13 mouse cellular contexts compared by ENCODE assay signal in genomic region chr19:43613293-43614130, GRCm38 (mm10). TPM values are rescaled to one million over a fixed set of nuclear protein-coding genes. Genes with fewer than 3 reads are reported as not detected.
DNase-seq lines count a peak whose midpoint lies in the region; ATAC-seq and TF ChIP-seq lines count a peak whose summit lies in the region.
"Had no signal": no experiment of that assay in that cellular context is flagged by ENCODE, and none has a peak within 500 bp of the region (broad histone marks: within the 10 kb centered on the region; RNA-seq: fewer than 3 reads in every experiment).

No protein-coding gene starts in this region.

- H3K4me1 ChIP-seq in embryonic facial prominence, embryonic 12.5 days = peaks cover 16% of the 10 kb centered on the region; the same call in 1 of the 2 replicates
- H3K4me1 ChIP-seq in forebrain, postnatal 0 days (ENCODE audit: insufficient read depth) = peaks cover 3% of the 10 kb centered on the region; the same call in 1 of the 2 replicates
- peaks cover 26% of the 10 kb centered on the region for H3K4me1 ChIP-seq in midbrain, embryonic 15.5 days

- TF ChIP-seq CTCF in forebrain, postnatal 0 days (IDR thresholded peaks at IDR 0.05; ENCODE audit: low read depth) = no peak

- peaks cover 94% of the 10 kb centered on the region for H3K27me3 ChIP-seq in embryonic facial prominence, embryonic 12.5 days
- peaks cover 56% of the 10 kb centered on the region for H3K27me3 ChIP-seq in forebrain, postnatal 0 days (ENCODE audit: insufficient read depth, low read length)
- peaks cover 75% of the 10 kb centered on the region for H3K27me3 ChIP-seq in midbrain, embryonic 15.5 days (replicated peaks)

- peak; percentile 17 for DNase-seq in kidney, adult 18-20 months
- DNase-seq in kidney, adult 9 months = no peak
- DNase-seq in forebrain, postnatal 0 days = peak; percentile 54
- no peak for DNase-seq in spleen, adult 12 weeks (ENCODE audit: low spot score)
- DNase-seq in urinary bladder, postnatal 4 days (ENCODE audit: low spot score in 2 of 2) = no peak
- DNase-seq in gastrocnemius, adult 8-10 months (ENCODE audit: low spot score in 2 of 2) = no peak

- no peak overlapping the region for H3K27ac ChIP-seq in embryonic facial prominence, embryonic 12.5 days
- H3K27ac ChIP-seq in forebrain, postnatal 0 days (ENCODE audit: low read depth, low read length) = no peak overlapping the region
- no peak overlapping the region for H3K27ac ChIP-seq in midbrain, embryonic 15.5 days

- H3K4me3 ChIP-seq in embryonic facial prominence, embryonic 12.5 days = peak overlapping the region; percentile 25
- peak overlapping the region; percentile 38; the same call in 1 of the 2 replicates for H3K4me3 ChIP-seq in forebrain, postnatal 0 days (ENCODE audit: low read depth, low read length)
- 0 out of 2 replicates have a peak overlapping the region, but pooled peaks have one; percentile 0 for H3K4me3 ChIP-seq in midbrain, embryonic 15.5 days

- ATAC-seq in embryonic facial prominence, embryonic 12.5 days (ENCODE audit: insufficient number of reproducible peaks, insufficient read depth, low FRiP score, low TSS enrichment) = no peak
- no peak for ATAC-seq in forebrain, postnatal 0 days
- no peak for ATAC-seq in midbrain, embryonic 15.5 days (replicated peaks)
- ATAC-seq: inflammation-experienced regulatory T-cells, adult 6 months had no signal

- H3K9me3 ChIP-seq in embryonic facial prominence, embryonic 12.5 days = no peaks in the 10 kb centered on the region
- H3K9me3 ChIP-seq in forebrain, postnatal 0 days (ENCODE audit: low read length) = no peaks in the 10 kb centered on the region
- H3K9me3 ChIP-seq in midbrain, embryonic 15.5 days = no peaks in the 10 kb centered on the region

- WGBS in embryonic facial prominence, embryonic 12.5 days = 2% methylated on average over 26 of the region's 26 CpGs
- WGBS in forebrain, postnatal 0 days = 7% methylated on average over 26 of the region's 26 CpGs
- 2% methylated on average over 26 of the region's 26 CpGs for WGBS in midbrain, embryonic 15.5 days

- H3K36me3 ChIP-seq in embryonic facial prominence, embryonic 12.5 days = no peaks in the 10 kb centered on the region
- no peaks in the 10 kb centered on the region for H3K36me3 ChIP-seq in forebrain, postnatal 0 days (ENCODE audit: insufficient read depth)
- no peaks in the 10 kb centered on the region for H3K36me3 ChIP-seq in midbrain, embryonic 15.5 days (replicated peaks)

- H3K4me2 ChIP-seq in embryonic facial prominence, embryonic 12.5 days (replicated peaks) = 0 out of 2 replicates have a peak overlapping the region, but pooled peaks have one; percentile 54
- 0 out of 2 replicates have a peak overlapping the region, but pooled peaks have one; percentile 49 for H3K4me2 ChIP-seq in forebrain, postnatal 0 days (ENCODE audit: low read depth)
- peak overlapping the region; percentile 54 for H3K4me2 ChIP-seq in midbrain, embryonic 15.5 days

- H3K9ac ChIP-seq in embryonic facial prominence, embryonic 12.5 days = no peak overlapping the region
- H3K9ac ChIP-seq in forebrain, postnatal 0 days = no peak overlapping the region
- H3K9ac ChIP-seq in midbrain, embryonic 15.5 days = no peak overlapping the region

RNA-seq across cellular contexts. Expression of gene Nkx2-3, which starts 1.4 kb away (rescaled TPM):
- polyA plus RNA-seq in embryonic facial prominence, embryonic 12.5 days (2016; fragmentation: Nextera tagmentation; extraction: Ambion mirVana) = 3.6 and 3.9 TPM in 2 replicates
- 0.67 and 0.92 TPM in 2 replicates for total RNA-seq in forebrain, postnatal 0 days (2014; rRNA removed)
- 1.1 and 1.6 TPM in 2 replicates for polyA plus RNA-seq in forebrain, postnatal 0 days (2015; fragmentation: Nextera tagmentation; extraction: Ambion mirVana)
- 0.40 and 0.98 TPM in 2 replicates for polyA plus RNA-seq in midbrain, embryonic 15.5 days (2015; fragmentation: Nextera tagmentation; extraction: Ambion mirVana)
- not detected for total RNA-seq in gastrocnemius, adult 8-10 months (2022)
- total RNA-seq: CH12.LX; heart, adult 8-10 months; layer of hippocampus, postnatal 10 days; liver, adult 2 months had no signal
- polyA plus RNA-seq: inflammation-experienced regulatory T-cells, adult 6 months had no signal

Comparison
In these comparisons a context has a peak if more than half of its experiments do, and no peak if none do; other contexts are left out.
1. DNase-seq: peak in kidney, adult 18-20 months (single experiment) and forebrain, postnatal 0 days (single experiment); none in kidney, adult 9 months (single experiment), spleen, adult 12 weeks (single experiment), urinary bladder, postnatal 4 days (0 of 2) and gastrocnemius, adult 8-10 months (0 of 2).
2. Peak in every context shown above with its lines, with median percentiles within 50 percentile points of each other: H3K4me2 ChIP-seq and H3K4me3 ChIP-seq.